11 mouse cellular contexts compared by ENCODE assay signal in the genomic region with DNA sequence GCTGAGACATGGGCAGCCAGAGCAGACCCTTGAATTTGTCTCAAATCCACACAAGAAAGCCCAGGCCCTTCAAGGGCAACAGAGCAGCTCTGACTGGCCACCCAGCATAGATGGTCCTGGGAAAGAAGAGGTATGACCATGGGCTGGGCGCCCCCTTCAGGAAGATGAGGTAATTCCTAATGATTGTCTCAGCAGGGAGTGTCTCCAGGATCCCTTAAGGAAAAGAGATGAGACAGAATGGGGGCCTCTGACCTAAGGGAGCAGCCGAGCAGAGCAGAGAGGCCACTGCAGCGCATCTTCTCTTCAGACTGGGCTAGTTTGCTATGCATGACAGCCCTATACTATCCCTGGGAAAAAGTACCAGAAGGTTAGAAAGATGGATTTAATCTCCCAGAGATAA. TPM values are rescaled to one million over a fixed set of nuclear protein-coding genes. Genes with fewer than 3 reads are reported as not detected.
DNase-seq lines count a peak whose midpoint lies in the region; ATAC-seq lines count a peak whose summit lies in the region.
"Had no signal": no experiment of that assay in that cellular context is flagged by ENCODE, and none has a peak within 500 bp of the region (broad histone marks: within the 10 kb centered on the region; RNA-seq: fewer than 3 reads in every experiment).

No protein-coding gene starts in this region.

- no peaks in the 10 kb centered on the region for H3K4me1 ChIP-seq in forebrain, embryonic 14.5 days (ENCODE audit: control insufficient read depth, insufficient read depth, low read length)
- no peaks in the 10 kb centered on the region for H3K4me1 ChIP-seq in forebrain, embryonic 16.5 days (replicated peaks; ENCODE audit: control insufficient read depth, insufficient read depth, low read length)
- H3K4me1 ChIP-seq: liver, embryonic 13.5 days had no signal

- 36% methylated on average over 3 of the region's 3 CpGs for WGBS in forebrain, embryonic 14.5 days
- 31% methylated on average over 3 of the region's 3 CpGs for WGBS in forebrain, embryonic 16.5 days

- no peak overlapping the region for H3K4me2 ChIP-seq in forebrain, embryonic 14.5 days (ENCODE audit: low read length)
- no peak overlapping the region for H3K4me2 ChIP-seq in forebrain, embryonic 16.5 days (ENCODE audit: low read length)
- H3K4me2 ChIP-seq: liver, embryonic 13.5 days had no signal

- ATAC-seq in forebrain, embryonic 14.5 days, result no peak
- no peak for ATAC-seq in forebrain, embryonic 16.5 days

- H3K36me3 ChIP-seq in forebrain, embryonic 14.5 days (ENCODE audit: control insufficient read depth, insufficient read depth, low read length), result no peaks in the 10 kb centered on the region
- H3K36me3 ChIP-seq in forebrain, embryonic 16.5 days (ENCODE audit: control insufficient read depth, insufficient read depth), result no peaks in the 10 kb centered on the region
- H3K36me3 ChIP-seq: G1E; liver, embryonic 13.5 days had no signal

- H3K9ac ChIP-seq in forebrain, embryonic 14.5 days (ENCODE audit: low read length), result no peak overlapping the region
- H3K9ac ChIP-seq in forebrain, embryonic 16.5 days (replicated peaks; ENCODE audit: low read depth, low read length), result no peak overlapping the region
- H3K9ac ChIP-seq: liver, embryonic 13.5 days had no signal

- DNase-seq in forebrain, embryonic 14.5 days (ENCODE audit: low spot score), result peak; percentile 31
- DNase-seq in testis, postnatal 10 days (ENCODE audit: low spot score), result peak; percentile 81
- no peak for DNase-seq in testis, postnatal 14 days (ENCODE audit: low spot score)
- DNase-seq in gastrocnemius, postnatal 4 days (ENCODE audit: low spot score in 2 of 2), result peak; percentile 54 to 65
- DNase-seq in layer of hippocampus, adult 9-11 months, result peak; percentile 35
- peak; percentile 62 for DNase-seq in right cerebral cortex, postnatal 4 days
- DNase-seq in adipocyte (ENCODE audit: low spot score), result no peak
- DNase-seq: liver, embryonic 13.5 days had no signal

- no peak overlapping the region for H3K27ac ChIP-seq in forebrain, embryonic 14.5 days (ENCODE audit: low read depth, low read length)
- H3K27ac ChIP-seq in forebrain, embryonic 16.5 days (ENCODE audit: low read length), result no peak overlapping the region
- H3K27ac ChIP-seq: liver, embryonic 13.5 days had no signal

- no peak overlapping the region for H3K4me3 ChIP-seq in forebrain, embryonic 14.5 days (ENCODE audit: low read depth, low read length)
- no peak overlapping the region for H3K4me3 ChIP-seq in forebrain, embryonic 16.5 days (replicated peaks; ENCODE audit: low read length)
- H3K4me3 ChIP-seq: erythroblast, embryonic 14.5 days; liver, embryonic 13.5 days had no signal

- H3K27me3 ChIP-seq in forebrain, embryonic 14.5 days (replicated peaks; ENCODE audit: control insufficient read depth, insufficient read depth, low read length), result no peaks in the 10 kb centered on the region
- 0 out of 2 replicates have a peak, but pooled peaks cover 2% of the 10 kb centered on the region for H3K27me3 ChIP-seq in forebrain, embryonic 16.5 days (replicated peaks; ENCODE audit: control insufficient read depth, insufficient read depth, low read length)
- H3K27me3 ChIP-seq: liver, embryonic 13.5 days had no signal

- H3K9me3 ChIP-seq in forebrain, embryonic 14.5 days (replicated peaks; ENCODE audit: control insufficient read depth, low read length), result no peaks in the 10 kb centered on the region
- no peaks in the 10 kb centered on the region for H3K9me3 ChIP-seq in forebrain, embryonic 16.5 days (ENCODE audit: control insufficient read depth, low read length)
- H3K9me3 ChIP-seq: liver, embryonic 13.5 days had no signal

RNA-seq across cellular contexts. Expression of a gene that starts 9.7 kb away (rescaled TPM):
- polyA plus RNA-seq in forebrain, embryonic 14.5 days (2014; fragmentation: Nextera tagmentation; extraction: Ambion mirVana), result 2.6 and 3.2 TPM in 2 replicates
- polyA plus RNA-seq in forebrain, embryonic 16.5 days (2015; fragmentation: Nextera tagmentation; extraction: Ambion mirVana), result 3.0 and 5.1 TPM in 2 replicates
- 1 to 10 TPM; 3.5 to 5.0 TPM for total RNA-seq in gastrocnemius, postnatal 4 days (2021)
- polyA plus RNA-seq: erythroblast, embryonic 14.5 days; G1E had no signal

RNA-seq across cellular contexts. Expression of a gene that starts 27.1 kb away (rescaled TPM):
- polyA plus RNA-seq in forebrain, embryonic 14.5 days (2014; fragmentation: Nextera tagmentation; extraction: Ambion mirVana), result not detected in 2 replicates
- not detected in 2 replicates for polyA plus RNA-seq in forebrain, embryonic 16.5 days (2015; fragmentation: Nextera tagmentation; extraction: Ambion mirVana)
- not detected for total RNA-seq in gastrocnemius, postnatal 4 days (2021)
- polyA plus RNA-seq: erythroblast, embryonic 14.5 days; G1E had no signal

RNA-seq across cellular contexts. Expression of a gene that starts 40.1 kb away (rescaled TPM):
- not detected in 2 replicates for polyA plus RNA-seq in forebrain, embryonic 14.5 days (2014; fragmentation: Nextera tagmentation; extraction: Ambion mirVana)
- polyA plus RNA-seq in forebrain, embryonic 16.5 days (2015; fragmentation: Nextera tagmentation; extraction: Ambion mirVana), result not detected in 2 replicates
- not detected for total RNA-seq in gastrocnemius, postnatal 4 days (2021)
- polyA plus RNA-seq: erythroblast, embryonic 14.5 days; G1E had no signal

Comparison
In these comparisons a context has a peak if more than half of its experiments do, and no peak if none do; other contexts are left out.
1. DNase-seq: peak in forebrain, embryonic 14.5 days (single experiment), testis, postnatal 10 days (single experiment), gastrocnemius, postnatal 4 days (2 of 2), layer of hippocampus, adult 9-11 months (single experiment) and right cerebral cortex, postnatal 4 days (single experiment); none in testis, postnatal 14 days (single experiment) and adipocyte (single experiment).